Mouse (Mus musculus) spleen, postnatal 36 days (tissue): ENCODE measurements around the gene Ttc39b.

Experiments used
- DNase-seq, 2 experiments: peaks; one replicate each; pipeline ENCODE4 v3.0.0; 2022; ENCODE audit warnings: low spot score in 2 of 2, mixed read lengths in 1 of 2

The Ttc39b gene

DNA sequence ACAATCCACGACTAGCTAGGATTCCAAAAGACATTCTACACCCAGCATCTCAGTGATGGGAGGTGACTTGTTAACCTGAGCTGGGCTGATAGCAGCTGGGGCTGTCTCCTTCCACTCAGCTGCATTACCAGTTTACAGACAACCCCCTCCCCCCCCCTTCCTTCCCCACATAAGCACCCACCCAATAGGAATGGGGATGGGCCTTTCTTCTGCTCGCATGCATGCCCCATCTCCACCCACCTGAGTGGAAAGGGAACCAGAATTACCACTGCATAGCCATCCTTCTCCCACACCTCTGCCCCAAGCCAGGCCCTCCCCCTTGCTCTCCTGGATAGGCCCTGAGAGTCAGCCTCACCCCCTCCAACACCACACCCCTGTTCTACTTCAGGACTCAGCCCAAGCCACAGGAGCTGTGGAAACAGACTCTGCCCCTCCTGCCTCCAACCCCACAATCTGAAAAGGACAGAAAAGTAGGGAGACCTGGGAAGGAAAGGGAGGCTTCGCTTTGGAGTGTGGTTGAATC is 6.2 kb downstream of the Ttc39b start:
- DNase-seq, result no peak

DNA sequence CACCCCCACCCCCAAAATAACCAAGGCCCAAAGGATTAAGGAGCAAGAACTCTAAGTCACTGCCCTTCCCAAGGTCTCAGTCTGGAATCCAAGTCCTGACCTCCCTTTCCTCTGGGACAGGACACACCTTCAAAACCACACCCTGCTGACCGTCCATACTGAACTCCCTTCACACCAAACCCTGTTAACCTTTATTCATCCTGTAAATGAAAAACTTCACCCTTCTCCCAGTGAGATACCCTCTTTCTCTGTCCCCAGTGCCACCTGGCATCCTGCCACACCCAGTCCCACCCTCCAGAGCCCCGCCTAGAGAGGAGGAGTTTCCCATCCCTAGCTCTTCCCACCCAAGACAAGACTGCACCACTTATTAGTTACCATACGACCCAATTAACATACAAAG is 7.3 kb downstream of the Ttc39b start:
- DNase-seq, result no peak

DNA sequence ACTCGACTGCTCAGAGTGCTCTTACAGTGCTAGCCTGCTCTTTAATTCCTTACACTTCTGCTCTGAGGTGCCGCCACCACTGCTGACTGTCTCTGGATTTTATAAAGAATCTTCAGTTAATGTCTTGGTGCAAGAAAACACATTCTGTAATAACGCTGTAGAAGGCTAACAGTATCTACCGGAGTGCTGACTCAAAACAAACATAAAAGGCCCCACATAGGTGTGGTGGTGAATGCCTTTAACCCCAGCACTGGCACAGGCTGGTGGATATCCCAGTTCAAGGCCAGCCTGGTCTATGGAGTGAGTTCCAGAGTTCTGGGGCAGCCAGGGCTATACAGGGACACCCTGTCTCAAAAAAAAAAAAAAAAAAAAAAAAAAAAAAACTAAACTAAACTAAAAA is 8.1 kb downstream of the Ttc39b start:
- no peak for DNase-seq

DNA sequence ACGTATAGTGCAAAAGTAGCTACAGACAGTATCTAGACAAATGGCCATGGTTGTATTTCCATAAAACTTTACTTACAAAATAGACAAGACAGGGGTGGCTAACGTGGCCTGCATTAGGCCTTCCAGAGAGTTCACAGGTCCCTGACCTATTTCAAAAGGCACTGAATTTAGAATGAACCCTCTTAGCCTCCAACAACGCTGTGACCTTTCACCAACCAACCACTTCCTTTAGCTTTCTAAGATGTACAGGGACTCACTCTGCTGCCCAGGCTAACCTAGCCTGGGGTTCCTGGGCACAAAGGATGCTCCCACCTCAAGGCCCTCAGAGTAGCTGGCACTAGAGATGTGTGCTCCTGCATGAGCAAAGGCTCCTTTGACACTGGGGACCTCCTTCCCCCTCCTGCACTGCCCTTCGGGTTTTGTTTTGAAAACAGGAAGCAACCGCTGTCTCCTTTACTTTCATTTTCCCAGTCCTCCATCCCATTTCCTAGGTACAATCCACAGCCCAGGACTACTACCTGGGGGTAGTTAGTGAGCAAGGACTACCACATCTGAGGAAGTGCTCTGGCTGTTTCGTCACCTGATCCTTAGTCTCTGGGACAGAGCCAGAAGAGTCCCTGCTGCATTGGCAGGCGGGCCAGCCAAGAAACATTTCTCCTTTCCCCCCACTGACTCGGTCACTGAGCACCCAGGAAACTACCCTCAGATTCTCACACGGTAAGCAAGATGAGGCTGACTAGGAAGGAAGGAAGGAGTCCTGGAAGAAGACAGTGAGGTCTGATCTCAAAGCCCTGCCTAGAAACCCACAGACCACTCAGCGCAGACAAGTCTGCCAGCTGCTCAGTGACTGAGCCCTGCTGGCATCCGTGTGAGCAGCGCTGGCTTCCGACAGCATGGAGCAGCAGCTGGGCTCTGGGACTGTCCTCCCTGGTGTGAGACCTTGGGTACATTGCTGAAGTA is 8.9 kb downstream of the Ttc39b start:
- DNase-seq, result peak; percentile 25 to 43

DNA sequence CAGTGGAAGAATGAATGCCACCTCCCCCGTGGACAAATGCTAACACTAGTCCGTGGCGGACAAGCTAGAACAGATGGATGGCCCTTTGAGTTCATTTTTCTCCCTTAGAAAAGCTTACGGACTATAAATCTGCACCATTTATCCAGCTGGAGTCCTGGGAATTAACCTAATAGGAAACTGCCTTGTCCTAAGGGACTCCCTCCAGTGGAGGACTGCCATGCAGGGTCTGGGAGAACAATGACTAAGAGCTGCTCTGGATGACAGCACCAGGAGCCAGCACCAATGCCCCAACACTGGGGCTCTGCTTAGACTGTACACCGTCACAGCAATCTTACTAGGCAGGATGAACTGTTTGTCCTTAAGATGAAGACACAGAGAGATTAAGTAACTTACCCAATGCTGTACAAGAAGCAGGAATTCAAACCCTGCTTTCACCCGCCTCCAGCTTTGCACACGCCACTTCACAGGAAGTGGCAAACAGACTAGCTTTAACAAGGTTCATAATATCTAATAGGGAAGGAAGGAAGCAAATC is 9.7 kb downstream of the Ttc39b start:
- peak; percentile 49 to 56 for DNase-seq

DNA sequence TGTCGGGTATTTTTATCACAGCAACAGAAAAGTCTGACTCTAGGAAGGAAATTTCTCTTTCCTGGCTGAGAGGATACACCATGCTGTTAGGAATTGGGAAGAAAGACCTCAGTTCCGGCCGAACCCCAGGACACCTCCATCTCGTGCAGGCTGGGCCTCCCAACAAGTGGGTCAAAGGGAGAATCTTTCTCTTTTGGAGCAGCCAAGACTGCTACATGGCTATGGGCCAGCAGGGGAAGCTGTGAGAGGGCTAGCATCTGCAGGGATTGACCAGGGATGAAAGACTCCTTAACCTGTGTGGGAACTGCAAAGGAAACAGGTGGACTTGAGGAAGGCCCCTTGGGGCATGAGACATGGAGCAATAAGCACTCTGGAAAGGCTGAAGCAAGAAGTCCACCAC is 11.7 kb downstream of the Ttc39b start:
- no peak for DNase-seq

DNA sequence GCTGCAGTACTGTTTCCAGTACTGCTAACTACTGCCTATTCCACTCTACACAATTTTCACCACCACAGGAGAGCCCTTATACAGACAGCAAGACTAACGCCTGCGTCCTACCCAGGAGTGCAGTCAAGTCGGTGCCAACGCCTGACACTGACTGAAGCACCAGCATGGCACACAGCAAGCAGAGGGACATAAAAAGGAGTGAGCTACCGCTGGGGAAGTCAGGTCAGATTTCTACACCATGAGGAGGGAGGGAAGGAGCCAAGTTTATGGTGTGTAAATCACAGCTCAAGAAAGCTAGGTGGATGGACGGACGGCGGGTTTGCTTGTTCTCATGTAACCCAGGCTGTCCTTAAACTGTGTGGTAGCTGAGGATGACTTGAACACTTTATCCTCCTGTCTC is 12.6 kb downstream of the Ttc39b start:
- DNase-seq, result no peak

DNA sequence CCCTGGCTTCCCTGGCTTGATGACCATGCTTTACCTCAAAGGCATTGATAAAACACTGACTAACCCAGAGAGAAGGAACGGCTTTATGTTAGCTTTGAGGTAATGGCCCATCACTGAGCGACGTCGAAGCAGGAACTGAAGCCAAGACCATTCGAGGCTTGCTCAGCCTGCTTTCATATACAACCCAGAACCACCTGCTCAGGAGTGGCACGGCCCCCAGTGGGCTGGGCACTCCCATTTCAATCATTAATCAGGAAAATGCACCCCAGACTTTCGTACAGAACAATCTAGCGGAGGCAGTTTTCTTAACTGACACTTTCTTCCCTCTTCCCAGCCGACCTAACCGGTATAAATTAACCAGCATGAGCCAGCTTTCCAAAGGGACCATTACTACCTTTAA is 13.1 kb downstream of the Ttc39b start:
- DNase-seq, result no peak

DNA sequence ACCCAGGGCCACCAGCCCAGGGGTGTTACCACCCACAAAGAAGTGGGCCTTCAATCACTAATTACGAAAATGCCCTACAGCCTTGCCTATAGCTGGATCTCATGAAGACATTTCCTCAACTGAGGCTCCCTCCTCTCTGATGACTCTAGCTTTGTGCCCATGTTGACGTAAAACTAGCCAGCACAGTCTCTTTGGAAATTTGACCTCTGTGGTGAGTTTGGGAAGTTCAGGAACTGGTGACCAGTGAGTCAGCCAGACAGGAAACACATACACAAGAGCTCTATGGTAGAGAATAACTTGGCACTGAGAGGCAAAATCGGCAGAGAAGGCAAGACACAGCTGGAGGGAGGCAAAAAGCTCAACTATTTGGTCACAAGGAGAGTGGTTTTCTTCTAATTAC is 15.1 kb downstream of the Ttc39b start:
- no peak for DNase-seq

DNA sequence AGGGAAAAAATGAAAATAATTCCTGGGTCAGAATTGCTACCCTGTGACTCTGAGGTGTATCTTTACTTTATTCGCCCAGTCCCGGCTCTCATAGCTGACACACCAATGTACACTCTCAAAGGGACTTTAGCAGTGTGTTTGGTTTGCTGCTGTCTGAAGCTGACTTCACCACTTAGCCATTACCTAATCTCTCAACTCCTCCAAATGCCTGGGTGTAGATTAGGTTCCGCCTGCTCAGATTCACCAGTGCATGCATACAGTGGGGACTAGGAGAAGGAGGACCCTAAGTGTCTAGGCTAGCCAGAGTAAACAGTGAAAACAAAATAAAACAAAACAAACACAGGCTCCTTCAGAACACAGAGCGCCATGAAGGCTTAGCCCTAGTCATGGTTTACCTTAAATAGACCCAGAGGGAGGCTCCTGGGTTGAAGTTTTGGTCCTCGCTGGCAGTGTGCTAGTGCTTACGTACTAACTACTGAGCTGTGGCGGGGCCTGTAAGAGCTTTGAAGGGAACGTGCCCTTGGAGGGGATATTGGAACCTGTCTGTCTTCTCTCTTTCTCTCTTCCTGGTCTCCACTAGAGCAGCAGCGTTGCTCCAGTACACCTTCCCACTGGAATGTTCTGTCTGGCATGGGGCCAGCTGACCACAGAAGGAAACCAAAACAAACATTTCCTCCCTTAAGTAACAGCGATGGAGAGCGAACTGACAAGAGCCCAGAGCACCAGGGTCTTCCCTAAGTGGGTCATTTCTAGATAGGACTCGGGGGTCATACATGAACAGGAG is 16.2 kb downstream of the Ttc39b start:
- no peak for DNase-seq

DNA sequence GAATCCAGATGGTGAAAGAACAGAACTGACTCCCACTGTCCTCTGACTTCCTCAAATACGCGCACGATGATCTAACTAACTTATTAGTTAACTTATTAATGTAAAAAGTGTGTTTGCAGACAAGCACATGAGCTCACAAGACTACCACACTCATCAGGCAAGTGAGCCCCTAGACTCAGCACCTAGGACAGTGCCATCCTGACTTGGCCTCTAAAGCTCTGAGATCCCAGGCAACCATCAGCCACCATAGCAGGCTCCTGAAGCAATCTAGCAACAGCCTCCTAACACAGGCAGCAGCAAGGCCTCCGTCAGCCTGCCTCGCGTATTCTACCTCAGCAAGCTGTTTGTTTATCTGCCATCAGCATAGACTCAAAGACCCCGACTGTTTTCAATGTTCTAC is 17.2 kb downstream of the Ttc39b start:
- DNase-seq, result no peak

DNA sequence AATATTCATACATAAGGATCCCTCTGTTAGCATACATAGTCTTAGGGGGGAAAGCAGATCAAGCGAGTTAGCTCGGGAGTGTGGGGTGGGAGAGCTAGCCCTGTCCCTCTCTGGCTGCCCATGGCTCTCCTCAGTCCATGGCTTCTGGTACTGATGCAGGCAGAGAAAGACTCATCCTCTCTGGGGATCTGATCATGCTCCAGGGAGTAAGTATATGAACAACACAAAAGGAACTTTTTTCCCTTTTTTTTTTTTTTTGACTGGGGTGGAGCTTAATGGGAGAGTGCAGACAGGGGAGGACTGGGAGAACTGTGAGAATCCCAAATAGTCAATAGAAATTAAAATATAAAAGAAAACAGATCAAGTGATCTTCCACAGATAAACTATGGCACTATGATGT is 19.0 kb downstream of the Ttc39b start:
- no peak for DNase-seq

DNA sequence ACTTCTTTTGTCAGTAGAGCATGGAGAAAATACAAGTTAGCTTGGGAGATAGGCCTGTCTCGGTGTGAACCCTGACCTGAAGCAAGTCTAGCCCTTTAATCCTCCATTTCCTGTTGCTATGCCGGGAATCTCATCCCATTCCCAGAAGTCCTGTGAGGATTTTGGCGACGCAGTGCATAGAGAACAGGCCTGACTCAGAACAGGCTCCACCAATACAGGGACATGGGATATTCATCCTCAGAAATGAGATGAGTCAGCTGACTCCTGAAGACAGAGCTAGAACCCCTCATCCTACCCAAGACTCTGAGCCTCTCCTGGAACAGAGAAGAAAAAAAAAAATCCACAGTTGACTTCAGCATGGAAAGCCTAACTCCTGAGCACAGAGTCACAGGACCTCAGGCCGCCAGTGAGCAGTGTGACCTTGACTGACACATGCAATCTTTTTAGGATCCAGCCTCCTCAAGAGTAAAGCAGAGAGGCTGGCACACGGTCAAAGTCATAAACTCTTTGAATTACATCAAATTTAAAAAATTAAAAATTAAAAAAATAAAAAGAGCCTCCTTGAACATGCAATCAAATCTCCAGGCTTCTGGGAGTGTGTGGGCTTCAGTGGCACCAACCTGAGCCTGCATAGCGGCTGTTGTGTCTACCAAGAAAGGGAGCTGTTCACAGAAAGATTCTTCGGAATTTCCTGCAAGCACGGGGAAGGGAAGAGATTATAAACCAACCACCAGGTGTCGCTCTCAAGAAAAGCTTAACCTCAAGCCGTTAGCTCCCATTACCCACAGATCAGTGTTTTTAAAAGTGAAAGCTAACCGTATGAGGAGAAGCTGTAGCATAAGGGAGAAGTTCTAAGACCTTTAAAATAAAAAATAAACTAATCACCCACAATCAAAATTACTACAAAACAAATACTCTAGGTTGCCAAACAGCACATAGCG is 20.9 kb downstream of the Ttc39b start:
- DNase-seq, result peak; percentile 59 to 73

DNA sequence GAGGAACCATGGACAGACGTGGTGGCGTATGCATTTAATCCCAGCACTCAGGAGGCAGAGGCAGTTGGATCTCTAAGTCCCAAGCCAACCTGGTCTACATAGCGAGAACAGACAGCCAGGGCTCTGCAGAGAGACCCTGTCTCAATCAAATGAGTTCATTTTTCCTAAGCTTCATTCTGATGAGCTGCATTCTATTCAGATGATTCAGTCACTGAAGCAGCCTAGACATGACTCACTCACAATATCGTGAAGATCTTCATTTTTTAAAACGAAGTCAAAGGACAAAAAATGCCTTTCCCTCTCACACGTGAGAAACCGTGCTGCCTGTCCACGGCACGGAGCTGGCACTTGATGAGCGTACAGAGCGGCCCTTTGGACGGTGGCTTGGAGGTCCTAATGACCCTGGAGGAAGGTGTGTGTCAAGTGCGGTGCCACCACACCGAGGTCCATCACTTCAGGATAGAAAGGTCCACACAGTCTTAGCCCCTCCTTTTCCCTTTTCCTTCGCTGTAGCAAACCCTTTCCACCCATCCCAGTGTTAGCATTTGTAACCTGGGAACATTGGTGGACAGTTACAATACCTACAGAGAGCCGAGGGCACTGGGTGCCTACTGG is 21.8 kb downstream of the Ttc39b start:
- DNase-seq, result no peak

DNA sequence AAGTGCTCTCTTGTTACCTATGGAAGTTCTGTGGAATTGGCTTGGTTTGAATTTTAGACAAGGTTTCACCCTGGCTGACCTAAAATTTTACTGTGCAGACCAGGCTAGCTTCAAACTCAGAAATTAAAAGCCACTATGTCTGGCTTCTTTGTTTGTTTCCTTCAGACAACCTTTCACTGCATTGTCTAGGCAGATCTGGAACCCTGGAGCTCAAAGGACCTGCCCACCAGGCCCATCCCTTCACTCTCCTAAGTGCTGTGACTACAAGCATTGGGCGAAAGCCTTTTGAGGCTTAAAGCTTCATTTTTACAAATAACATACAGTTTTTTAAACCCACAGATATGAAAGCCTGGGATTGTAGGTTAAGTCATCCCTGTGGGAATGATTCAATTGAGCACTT is 22.3 kb downstream of the Ttc39b start:
- DNase-seq, result no peak

DNA sequence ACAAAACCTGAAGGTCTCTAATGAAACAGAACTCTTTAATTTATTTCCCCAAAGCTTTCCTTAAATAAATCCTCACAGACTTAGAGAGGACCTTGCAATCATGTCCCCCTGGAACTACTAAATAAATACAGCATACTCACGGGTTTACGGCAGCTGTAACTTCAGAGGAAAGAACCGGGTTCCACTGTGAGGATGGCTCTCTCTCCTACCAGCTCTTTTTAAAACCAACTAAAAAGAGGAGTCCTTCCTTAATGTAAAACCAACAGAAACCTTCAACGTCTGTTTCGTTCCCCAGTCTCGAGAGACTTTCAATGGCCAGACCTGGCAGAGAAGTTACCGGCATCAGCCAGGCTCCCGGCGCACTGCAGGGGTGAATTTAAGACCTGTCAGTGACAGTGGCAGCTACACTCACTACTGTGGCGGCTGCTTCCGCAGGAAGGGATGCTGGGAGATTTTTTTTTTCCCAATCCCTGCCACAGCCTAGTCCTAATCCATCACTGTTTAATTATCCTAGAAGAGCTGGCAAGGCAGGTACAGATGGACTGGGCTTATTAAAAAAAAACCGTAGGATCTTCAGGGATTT is 39.2 kb downstream of the Ttc39b start:
- no peak for DNase-seq

DNA sequence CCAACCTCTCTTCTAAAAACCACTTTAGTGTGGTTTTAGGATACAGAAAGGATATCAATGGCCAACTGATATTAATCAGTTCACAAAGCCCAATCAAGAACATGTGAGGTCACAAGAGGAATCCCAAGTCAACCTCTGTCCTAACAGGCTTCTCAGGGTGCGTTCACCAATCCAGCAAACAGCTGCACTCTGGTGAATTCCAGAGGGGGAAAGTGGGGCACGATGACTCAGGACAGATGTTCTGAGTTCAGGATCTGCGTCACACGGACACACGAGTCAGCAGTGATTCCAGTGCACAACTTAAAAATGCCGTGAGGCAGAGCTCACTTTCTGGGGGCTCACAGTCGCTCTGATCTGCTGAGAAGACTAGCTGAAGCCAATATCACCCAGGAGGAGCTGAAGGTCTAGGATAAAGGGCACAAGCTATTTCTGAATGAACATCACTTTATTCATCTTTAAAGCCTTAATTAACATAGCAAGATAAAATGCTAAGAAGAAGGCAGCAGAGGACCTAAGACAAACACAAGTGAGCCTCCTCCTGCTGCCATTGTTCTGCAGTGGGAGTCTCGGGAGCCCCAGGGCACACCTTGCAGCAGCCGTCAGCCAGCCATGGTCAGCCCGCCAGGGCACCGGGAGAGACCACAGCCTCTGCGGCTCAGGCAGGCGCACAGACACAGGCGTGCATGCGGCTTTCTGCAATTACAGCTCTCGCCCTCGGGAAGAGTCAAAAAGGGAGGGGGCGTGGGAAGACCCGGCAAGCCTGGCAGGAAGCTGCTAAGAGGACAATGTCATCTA is 39.9 kb downstream of the Ttc39b start:
- no peak for DNase-seq

DNA sequence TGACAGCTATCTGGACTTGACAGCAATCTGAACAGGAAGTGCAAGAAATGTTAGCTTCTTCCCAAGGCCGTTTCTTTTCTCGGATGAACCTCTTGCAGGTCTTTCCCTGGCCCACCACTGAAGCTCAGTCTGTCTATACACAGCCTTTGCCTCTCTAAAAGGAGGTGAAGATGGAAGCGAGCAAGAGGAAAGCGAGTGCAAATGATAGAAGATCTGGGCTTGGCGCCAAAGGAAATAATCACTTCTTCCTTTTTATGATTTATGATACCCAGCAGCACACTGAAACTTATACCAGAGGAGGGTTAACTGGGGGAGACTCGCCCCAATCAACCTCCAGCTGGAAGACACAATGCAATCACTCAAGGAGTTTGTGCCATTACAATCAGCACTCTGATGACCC is 41.6 kb downstream of the Ttc39b start:
- DNase-seq, result no peak

DNA sequence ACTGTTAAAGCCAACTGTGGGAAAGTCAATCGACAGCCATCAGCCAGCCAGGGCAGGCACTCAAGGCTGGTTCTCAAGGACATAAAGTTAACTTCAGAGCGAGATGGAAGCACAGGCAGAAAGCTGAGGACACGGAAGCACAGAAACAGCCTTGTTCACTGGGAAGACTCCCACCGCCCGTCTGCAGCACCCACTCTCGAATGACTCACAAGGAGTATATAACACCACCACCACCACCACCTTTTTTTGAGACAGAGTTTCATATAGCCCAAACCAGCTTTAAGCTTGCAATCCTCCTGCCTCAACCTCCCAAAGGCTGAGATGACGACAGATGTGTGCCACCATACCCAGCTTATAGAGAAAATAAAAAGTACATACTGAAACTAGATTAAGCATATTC is 44.8 kb downstream of the Ttc39b start:
- DNase-seq, result no peak

DNA sequence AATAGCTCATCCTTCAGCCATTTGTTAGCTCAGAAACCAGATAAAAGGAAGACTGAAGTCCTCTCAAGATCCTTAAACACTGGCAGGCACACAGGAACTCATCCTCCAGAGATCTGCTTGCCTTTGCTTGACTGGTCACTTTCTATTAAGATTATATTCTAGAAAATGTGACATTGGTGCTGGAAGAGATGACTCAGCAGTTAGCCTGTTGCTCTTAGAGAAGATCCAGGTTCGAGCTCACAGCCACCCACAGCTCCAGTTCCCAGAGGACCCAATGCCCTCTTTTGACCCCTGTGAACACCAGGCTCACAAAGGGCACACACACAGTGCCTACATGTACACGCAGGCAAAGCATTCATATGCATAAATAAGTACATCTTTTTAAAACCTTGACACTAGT is 49.8 kb downstream of the Ttc39b start:
- no peak for DNase-seq
